Mouse (Mus musculus) hindbrain, embryonic 12.5 days (tissue): ENCODE data around the gene Gm2056. TPM values are rescaled to one million over a fixed set of nuclear protein-coding genes. Genes with fewer than 3 reads are reported as not detected.
"Not testable (repeated sequence)": the region's sequence is repeated elsewhere in the genome, so short reads cannot be mapped to it uniquely, and the experiment has no call there.

Source experiments
- ATAC-seq: fragments of 200-750 bp; cut with Nextera tagmentation; 2 replicates; pipeline ENCODE4 v1.8.0; 2017; ENCODE audit warnings: moderate TSS enrichment; ENCODE audit not compliant: low FRiP score
- H3K27ac ChIP-seq: fragments of 300-500 bp; sonication (generic); 2 replicates; pipeline ENCODE4 v1.5.1; 2016; ENCODE audit warnings: mild to moderate bottlenecking
- H3K27me3 ChIP-seq: fragments of 300-500 bp; sonication (generic); 2 replicates; pipeline ENCODE4 v1.6.1; 2016; ENCODE audit warnings: mild to moderate bottlenecking
- H3K36me3 ChIP-seq: fragments of 300-500 bp; sonication (generic); 2 replicates; pipeline ENCODE4 v1.6.1; 2016; ENCODE audit warnings: mild to moderate bottlenecking
- H3K4me1 ChIP-seq: fragments of 300-500 bp; sonication (generic); 2 replicates; pipeline ENCODE4 v1.6.1; 2016
- H3K4me2 ChIP-seq: fragments of 300-500 bp; sonication (generic); replicated peaks from 2 replicates; pipeline ENCODE4 v1.6.1; 2016; ENCODE audit warnings: mild to moderate bottlenecking
- H3K4me3 ChIP-seq: fragments of 300-500 bp; sonication (generic); 2 replicates; pipeline ENCODE4 v1.5.1; 2016; ENCODE audit warnings: mild to moderate bottlenecking
- H3K9ac ChIP-seq: fragments of 300-500 bp; sonication (generic); 2 replicates; pipeline ENCODE4 v1.6.1; 2016; ENCODE audit warnings: mild to moderate bottlenecking, moderate library complexity
- H3K9me3 ChIP-seq: fragments of 300-500 bp; sonication (generic); replicated peaks from 2 replicates; pipeline ENCODE4 v1.6.1; 2016; ENCODE audit warnings: mild to moderate bottlenecking
- WGBS: fragments of 180-500 bp; shearing (Covaris S2); methylation state at CpG from one replicate; pipeline ENCODE4 v1.1.7; 2016; 5-methylcytosine and 5-hydroxymethylcytosine counted together
- polyA plus RNA-seq: library from polyadenylated mRNA; unstranded; fragments of >200 nt; fragmentation: Nextera tagmentation; extraction: Ambion mirVana; gene quantifications from 2 replicates; pipeline ENCODE4 v1.2.1, GENCODE M21; 2016

The Gm2056 gene
- polyA plus RNA-seq = not detected in 2 replicates

DNA sequence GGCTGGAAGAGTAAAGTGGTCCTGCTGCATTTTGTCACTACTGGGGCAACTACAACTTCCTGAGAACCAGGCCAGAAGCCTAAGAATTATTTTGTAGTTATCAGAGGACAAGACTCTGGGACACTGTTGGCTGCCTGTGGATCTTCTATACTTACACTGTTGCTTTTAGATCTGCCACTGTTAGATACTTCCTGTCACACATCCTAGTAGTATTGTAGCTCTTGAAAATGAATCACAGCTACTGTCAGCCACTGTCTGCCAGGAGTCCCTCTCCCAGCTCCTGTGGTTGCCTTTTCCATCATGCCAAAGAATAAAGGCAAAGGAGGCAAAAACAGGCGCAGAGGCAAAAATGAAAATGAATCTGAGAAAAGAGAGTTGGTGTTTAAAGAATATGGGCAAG, at the start of gene Gm2056:
Gm2056 (plus strand) TSS at position 301 of the 400 bp plus-strand sequence.
- H3K4me1 ChIP-seq, H3K4me2 ChIP-seq, H3K27me3 ChIP-seq, H3K27ac ChIP-seq, H3K9ac ChIP-seq, ATAC-seq, H3K4me3 ChIP-seq, H3K36me3 ChIP-seq: not testable (repeated sequence)
- H3K9me3 ChIP-seq = peaks cover 11% of the 10 kb centered on the region; the same call in 1 of the 2 replicates
- 96% methylated on average over 1 of the region's 1 CpGs for WGBS

DNA sequence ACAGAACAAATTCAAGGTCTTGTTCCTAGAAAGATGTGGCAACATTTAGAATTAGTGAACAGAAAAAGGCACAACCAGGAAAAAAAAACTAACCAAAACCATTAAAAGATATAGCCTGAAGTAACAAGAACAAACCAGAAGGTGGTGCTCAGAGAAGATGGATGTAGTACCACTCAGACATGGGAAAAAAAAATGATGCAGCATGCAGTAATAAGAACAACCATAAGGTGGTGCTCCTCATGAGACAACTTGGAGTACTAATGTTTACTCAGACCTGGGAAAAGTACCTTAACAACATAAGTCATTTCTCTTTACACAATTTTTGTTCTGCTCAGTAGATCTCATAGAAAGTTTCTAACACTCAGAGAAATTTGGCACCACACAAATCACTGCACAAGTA, 42.8 kb upstream of the Gm2056 start:
- H3K27me3 ChIP-seq, H3K4me3 ChIP-seq, H3K27ac ChIP-seq, H3K9ac ChIP-seq, H3K4me2 ChIP-seq, H3K9me3 ChIP-seq, H3K4me1 ChIP-seq, ATAC-seq, H3K36me3 ChIP-seq: not testable (repeated sequence)

DNA sequence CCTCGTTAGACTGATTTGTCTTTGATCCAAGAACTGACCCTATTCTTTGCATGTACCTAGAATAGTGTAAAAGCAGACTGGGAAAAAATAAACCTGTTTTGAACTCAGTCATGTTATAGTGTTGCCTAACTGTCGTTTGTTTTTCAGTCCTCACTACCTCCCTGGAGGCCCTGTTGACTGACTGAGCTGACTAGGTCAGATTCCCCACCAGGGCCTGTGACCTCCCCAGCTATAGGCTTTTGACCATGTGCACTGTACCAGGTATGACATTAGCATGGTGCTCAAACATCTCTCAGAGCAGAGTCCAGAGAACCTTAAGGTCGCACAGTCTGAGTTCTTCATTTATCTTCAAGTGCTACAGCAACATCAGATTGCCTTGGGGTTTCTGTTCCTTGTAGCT, 22.7 kb upstream of the Gm2056 start:
- WGBS = 81% methylated on average over 3 of the region's 3 CpGs
- not testable (repeated sequence) for H3K36me3 ChIP-seq, H3K9ac ChIP-seq, H3K4me1 ChIP-seq, H3K27ac ChIP-seq, H3K9me3 ChIP-seq, H3K4me3 ChIP-seq, ATAC-seq, H3K4me2 ChIP-seq, H3K27me3 ChIP-seq

DNA sequence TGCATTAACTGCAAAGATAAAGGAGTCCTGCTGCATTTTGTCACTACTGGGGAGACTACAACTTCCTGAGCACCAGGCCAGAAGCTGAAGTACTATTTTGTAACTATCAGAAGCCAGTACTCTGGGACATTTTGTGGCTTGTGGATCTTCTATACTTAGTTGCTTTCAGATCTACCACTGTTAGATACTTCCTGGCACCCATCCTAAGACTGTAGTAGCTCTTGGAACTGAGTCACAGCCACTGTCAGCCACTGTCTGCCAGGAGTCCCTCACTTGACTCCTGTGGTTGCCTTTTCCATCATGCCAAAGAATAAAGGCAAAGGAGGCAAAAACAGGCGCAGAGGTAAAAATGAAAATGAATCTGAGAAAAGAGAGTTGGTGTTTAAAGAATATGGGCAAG, 15.3 kb upstream of the Gm2056 start, which contains the start of gene Gm2075:
Gm2075 (plus strand) TSS at position 301 of the 400 bp plus-strand sequence.
- not testable (repeated sequence) for H3K27me3 ChIP-seq, ATAC-seq, H3K27ac ChIP-seq, H3K9ac ChIP-seq, H3K9me3 ChIP-seq, H3K4me3 ChIP-seq, H3K4me2 ChIP-seq, H3K4me1 ChIP-seq, H3K36me3 ChIP-seq
- WGBS = 100% methylated on average over 1 of the region's 1 CpGs

DNA sequence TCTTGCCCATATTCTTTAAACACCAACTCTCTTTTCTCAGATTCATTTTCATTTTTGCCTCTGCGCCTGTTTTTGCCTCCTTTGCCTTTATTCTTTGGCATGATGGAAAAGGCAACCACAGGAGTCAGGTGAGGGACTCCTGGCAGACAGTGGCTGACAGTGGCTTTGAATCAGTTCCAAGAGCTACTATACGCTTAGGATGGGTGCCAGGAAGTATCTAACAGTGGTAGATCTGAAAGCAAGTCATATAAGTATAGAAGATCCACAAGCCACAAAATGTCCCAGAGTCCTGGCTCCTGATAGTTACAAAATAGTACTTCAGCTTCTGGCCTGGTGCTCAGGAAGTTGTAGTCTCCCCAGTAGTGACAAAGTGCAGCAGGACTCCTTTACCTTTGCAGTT, 8.1 kb upstream of the Gm2056 start, which contains the start of gene Gm6803:
Gm6803 (minus strand) TSS at position 101 of the 400 bp plus-strand sequence.
- not testable (repeated sequence) for H3K4me1 ChIP-seq, H3K4me2 ChIP-seq, ATAC-seq, H3K27me3 ChIP-seq, H3K27ac ChIP-seq, H3K4me3 ChIP-seq, H3K9ac ChIP-seq, H3K36me3 ChIP-seq, H3K9me3 ChIP-seq
- WGBS = 88% methylated on average over 2 of the region's 2 CpGs

DNA sequence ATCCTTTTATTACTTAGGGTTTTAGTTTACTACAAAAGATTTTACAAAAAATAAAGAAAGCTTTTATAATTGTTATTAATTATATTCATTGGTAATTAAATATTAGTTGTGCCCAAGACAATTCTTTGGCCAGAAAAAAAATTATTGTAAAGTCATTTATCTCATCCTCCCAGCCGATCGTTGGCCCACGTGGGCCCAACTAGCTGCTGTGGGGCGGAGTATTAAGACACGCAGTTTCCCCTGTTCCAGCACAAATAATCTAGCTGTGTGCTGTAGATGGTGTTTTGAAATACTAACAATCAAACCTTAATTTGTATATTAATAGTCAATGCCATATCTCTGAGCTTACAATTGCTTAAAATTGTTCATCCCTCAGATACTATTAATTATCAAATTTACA, 5.4 kb downstream of the Gm2056 start:
- not testable (repeated sequence) for H3K4me3 ChIP-seq, H3K4me1 ChIP-seq, H3K4me2 ChIP-seq, H3K36me3 ChIP-seq, ATAC-seq, H3K27me3 ChIP-seq, H3K9ac ChIP-seq, H3K27ac ChIP-seq
- WGBS = 92% methylated on average over 5 of the region's 5 CpGs
- H3K9me3 ChIP-seq = peaks cover 14% of the 10 kb centered on the region

DNA sequence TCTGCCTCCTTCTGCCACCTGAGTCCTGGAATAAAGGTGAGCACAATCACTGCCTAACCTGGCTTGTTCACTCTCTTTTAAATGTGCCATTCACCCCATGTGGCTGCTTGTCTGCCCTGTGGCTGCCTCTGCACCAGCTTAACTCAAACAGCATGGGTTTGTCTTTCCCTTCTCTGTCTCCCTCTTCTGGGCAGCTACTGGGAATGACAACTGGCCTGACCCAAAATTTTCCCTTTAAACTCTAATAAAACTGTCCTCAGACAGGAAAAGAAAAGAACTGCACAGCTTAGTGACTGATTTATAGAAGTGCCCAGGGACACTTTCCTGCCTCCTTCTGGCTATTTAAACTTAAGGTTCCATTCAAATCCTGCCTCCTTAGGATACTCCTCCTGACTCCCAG, 12.3 kb downstream of the Gm2056 start:
- not testable (repeated sequence) for H3K4me1 ChIP-seq, H3K9ac ChIP-seq, H3K36me3 ChIP-seq, H3K4me3 ChIP-seq, H3K9me3 ChIP-seq, H3K27me3 ChIP-seq, H3K27ac ChIP-seq, ATAC-seq, H3K4me2 ChIP-seq

DNA sequence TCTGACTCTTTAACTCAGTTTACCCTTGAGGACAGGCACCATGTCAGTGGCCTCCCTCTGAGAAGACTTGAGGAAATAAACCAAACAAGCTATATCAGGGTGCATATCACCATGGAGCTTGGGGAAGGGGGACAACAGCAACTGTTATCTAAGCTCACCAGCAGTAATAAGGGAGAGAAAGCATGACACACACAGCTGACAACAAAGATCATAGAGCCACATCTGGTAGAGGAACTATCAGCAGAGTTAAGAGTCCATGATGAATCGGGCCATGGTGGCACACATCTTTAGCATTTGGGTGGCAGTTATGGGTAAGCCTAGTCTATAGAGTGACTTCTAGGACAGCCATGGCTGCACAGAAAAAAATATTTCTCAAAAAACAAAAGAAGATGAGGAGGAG, 12.9 kb downstream of the Gm2056 start:
- H3K36me3 ChIP-seq, H3K4me2 ChIP-seq, ATAC-seq, H3K9ac ChIP-seq, H3K27me3 ChIP-seq, H3K4me3 ChIP-seq, H3K4me1 ChIP-seq, H3K9me3 ChIP-seq, H3K27ac ChIP-seq: not testable (repeated sequence)
- WGBS = 88% methylated on average over 1 of the region's 1 CpGs

DNA sequence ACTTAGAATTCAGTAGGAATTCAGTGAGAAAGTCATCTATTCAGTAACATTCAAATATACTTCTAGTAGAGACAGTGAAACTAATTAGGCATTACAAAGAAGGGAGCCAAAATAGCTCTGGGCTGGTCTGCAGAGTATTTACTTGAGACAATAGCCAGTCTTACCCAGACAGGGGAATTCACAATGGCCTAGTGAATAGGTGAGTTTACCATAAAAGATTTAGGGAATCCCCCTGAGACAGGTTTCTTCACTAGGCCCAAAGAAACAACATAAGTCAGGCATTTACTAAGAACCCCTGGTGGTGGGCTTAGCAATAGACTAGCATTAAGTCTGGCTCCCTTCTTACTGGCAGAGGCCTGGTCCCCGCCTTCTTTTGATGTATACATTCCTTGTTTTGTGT, 18.4 kb downstream of the Gm2056 start:
- WGBS = 52% methylated on average over 1 of the region's 1 CpGs
- not testable (repeated sequence) for H3K4me1 ChIP-seq, H3K9ac ChIP-seq, H3K27me3 ChIP-seq, H3K36me3 ChIP-seq, H3K9me3 ChIP-seq, H3K27ac ChIP-seq, H3K4me2 ChIP-seq, H3K4me3 ChIP-seq, ATAC-seq

Other genes with a start within 250 kb of the Gm2056 start
- gene Gm21936, start 231.5 kb upstream of the Gm2056 start, polyA plus RNA-seq = not detected in 2 replicates
- gene BB287469, start 210.4 kb upstream of the Gm2056 start, polyA plus RNA-seq = not detected in 2 replicates
- gene Gm2001, start 184.7 kb upstream of the Gm2056 start, polyA plus RNA-seq = not detected in 2 replicates
- gene Gm2016, start 152.9 kb upstream of the Gm2056 start, polyA plus RNA-seq = not detected in 2 replicates
- gene Gm2022, start 131.6 kb upstream of the Gm2056 start, polyA plus RNA-seq = not detected in 2 replicates
- gene Gm2035, start 107.1 kb upstream of the Gm2056 start, polyA plus RNA-seq = not detected in 2 replicates
- gene Gm2042, start 72.9 kb upstream of the Gm2056 start, polyA plus RNA-seq = not detected in 2 replicates
- not detected in 2 replicates for gene Gm2075, start 15.2 kb upstream of the Gm2056 start, polyA plus RNA-seq
- not detected in 2 replicates for gene Gm6803, start 8.2 kb upstream of the Gm2056 start, polyA plus RNA-seq
- not detected in 2 replicates for gene Gm16368, start 56.7 kb downstream of the Gm2056 start, polyA plus RNA-seq
- gene Gm10436, start 155.1 kb downstream of the Gm2056 start, polyA plus RNA-seq = not detected in 2 replicates
- not detected in 2 replicates for gene Gm8332, start 223.1 kb downstream of the Gm2056 start, polyA plus RNA-seq
- not detected in 2 replicates for gene Gm5662, start 247.5 kb downstream of the Gm2056 start, polyA plus RNA-seq